Mouse (Mus musculus): Measurements from ENCODE around the gene Med29. TPM values are rescaled to one million over a fixed set of nuclear protein-coding genes. Genes with fewer than 3 reads are reported as not detected.

Gene Med29
- polyA plus RNA-seq, 1 experiment, result 58.0 TPM

GRCm38 (mm10) chr7:28436271-28436904, 43.9 kb upstream of the Med29 start:
- H3K27ac ChIP-seq (ENCODE audit: insufficient read depth, low read depth, low read length), result peak overlapping the region; percentile 82
- whole genome bisulfite sequencing, result 2% methylated on average over 63 of the region's 64 CpGs
- no peaks in the 10 kb centered on the region for H3K27me3 ChIP-seq (ENCODE audit: control insufficient read depth, insufficient read depth, low read length)
- H3K4me1 ChIP-seq (ENCODE audit: control insufficient read depth, insufficient read depth, insufficient read length, low read length), result no peaks in the 10 kb centered on the region; the same call in 1 of the 2 replicates
- peaks cover 2% of the 10 kb centered on the region; the same call in 1 of the 2 replicates for H3K36me3 ChIP-seq (ENCODE audit: control insufficient read depth, insufficient read depth, low read length)
- TF ChIP-seq POLR2A (IDR thresholded peaks at IDR 0.05; ENCODE audit: low read depth, low read length), result no peak
- TF ChIP-seq CTCF (IDR thresholded peaks at IDR 0.05; ENCODE audit: extremely low read depth, insufficient read length, insufficient replicate concordance, low read depth, low read length), result peak; percentile 54
- H3K4me3 ChIP-seq (ENCODE audit: low read depth, low read length), result peak overlapping the region; percentile 96

GRCm38 (mm10) chr7:28435660-28436259, 43.3 kb upstream of the Med29 start:
- no peak overlapping the region for H3K27ac ChIP-seq (ENCODE audit: insufficient read depth, low read depth, low read length)
- no peaks in the 10 kb centered on the region; the same call in 1 of the 2 replicates for H3K4me1 ChIP-seq (ENCODE audit: control insufficient read depth, insufficient read depth, insufficient read length, low read length)
- H3K36me3 ChIP-seq (ENCODE audit: control insufficient read depth, insufficient read depth, low read length), result peaks cover 2% of the 10 kb centered on the region; the same call in 1 of the 2 replicates
- 4% methylated on average over 67 of the region's 70 CpGs for WGBS
- TF ChIP-seq CTCF (IDR thresholded peaks at IDR 0.05; ENCODE audit: extremely low read depth, insufficient read length, insufficient replicate concordance, low read depth, low read length), result no peak
- TF ChIP-seq POLR2A (IDR thresholded peaks at IDR 0.05; ENCODE audit: low read depth, low read length), result no peak
- H3K27me3 ChIP-seq (ENCODE audit: control insufficient read depth, insufficient read depth, low read length), result no peaks in the 10 kb centered on the region
- H3K4me3 ChIP-seq (ENCODE audit: low read depth, low read length), result peak overlapping the region; percentile 96

- no peak overlapping the region for H3K27ac ChIP-seq (ENCODE audit: insufficient read depth, low read depth, low read length)
- no peak overlapping the region for H3K4me3 ChIP-seq (ENCODE audit: low read depth, low read length)
- WGBS, result 77% methylated on average over 2 of the region's 2 CpGs
- H3K4me1 ChIP-seq (ENCODE audit: control insufficient read depth, insufficient read depth, insufficient read length, low read length), result no peaks in the 10 kb centered on the region; the same call in 1 of the 2 replicates
- H3K27me3 ChIP-seq (ENCODE audit: control insufficient read depth, insufficient read depth, low read length), result no peaks in the 10 kb centered on the region
- TF ChIP-seq CTCF (IDR thresholded peaks at IDR 0.05; ENCODE audit: extremely low read depth, insufficient read length, insufficient replicate concordance, low read depth, low read length), result no peak
- no peak for TF ChIP-seq POLR2A (IDR thresholded peaks at IDR 0.05; ENCODE audit: low read depth, low read length)
- H3K36me3 ChIP-seq (ENCODE audit: control insufficient read depth, insufficient read depth, low read length), result peaks cover 2% of the 10 kb centered on the region
Measured at GRCm38 (mm10) chr7:28432252-28432651, 39.7 kb upstream of the Med29 start.

GRCm38 (mm10) chr7:28430512-28430911, 38.0 kb upstream of the Med29 start:
- Histone ChIP-seq H3K27ac (ENCODE audit: insufficient read depth, low read depth, low read length) (no peak overlapping the region), H3K4me1 (ENCODE audit: control insufficient read depth, insufficient read depth, insufficient read length, low read length) (no peaks in the 10 kb centered on the region), H3K27me3 (ENCODE audit: control insufficient read depth, insufficient read depth, low read length) (no peaks in the 10 kb centered on the region), H3K4me3 (ENCODE audit: low read depth, low read length) (no peak overlapping the region), H3K36me3 (ENCODE audit: control insufficient read depth, insufficient read depth, low read length) (peaks cover 2% of the 10 kb centered on the region)
- no peak for TF ChIP-seq POLR2A (IDR thresholded peaks at IDR 0.05; ENCODE audit: low read depth, low read length)
- no peak for TF ChIP-seq CTCF (IDR thresholded peaks at IDR 0.05; ENCODE audit: extremely low read depth, insufficient read length, insufficient replicate concordance, low read depth, low read length)
- WGBS, result 46% methylated on average over 1 of the region's 1 CpGs

GRCm38 (mm10) chr7:28427738-28428137, 35.2 kb upstream of the Med29 start:
- no peak for TF ChIP-seq POLR2A (IDR thresholded peaks at IDR 0.05; ENCODE audit: low read depth, low read length)
- no peak for TF ChIP-seq CTCF (IDR thresholded peaks at IDR 0.05; ENCODE audit: extremely low read depth, insufficient read length, insufficient replicate concordance, low read depth, low read length)
- Histone ChIP-seq H3K27ac (ENCODE audit: insufficient read depth, low read depth, low read length) (no peak overlapping the region), H3K36me3 (ENCODE audit: control insufficient read depth, insufficient read depth, low read length) (peaks cover 9% of the 10 kb centered on the region), H3K27me3 (ENCODE audit: control insufficient read depth, insufficient read depth, low read length) (no peaks in the 10 kb centered on the region), H3K4me3 (ENCODE audit: low read depth, low read length) (no peak overlapping the region), H3K4me1 (ENCODE audit: control insufficient read depth, insufficient read depth, insufficient read length, low read length) (no peaks in the 10 kb centered on the region)

- WGBS, result 61% methylated on average over 1 of the region's 1 CpGs
- Histone ChIP-seq H3K36me3 (ENCODE audit: control insufficient read depth, insufficient read depth, low read length) (peaks cover 29% of the 10 kb centered on the region), H3K27ac (ENCODE audit: insufficient read depth, low read depth, low read length) (no peak overlapping the region), H3K4me1 (ENCODE audit: control insufficient read depth, insufficient read depth, insufficient read length, low read length) (no peaks in the 10 kb centered on the region), H3K27me3 (ENCODE audit: control insufficient read depth, insufficient read depth, low read length) (no peaks in the 10 kb centered on the region), H3K4me3 (ENCODE audit: low read depth, low read length) (no peak overlapping the region)
- TF ChIP-seq CTCF (IDR thresholded peaks at IDR 0.05; ENCODE audit: extremely low read depth, insufficient read length, insufficient replicate concordance, low read depth, low read length), result no peak
- no peak for TF ChIP-seq POLR2A (IDR thresholded peaks at IDR 0.05; ENCODE audit: low read depth, low read length)
Measured at GRCm38 (mm10) chr7:28423018-28423417, 30.5 kb upstream of the Med29 start.

GRCm38 (mm10) chr7:28419416-28419815, 26.9 kb upstream of the Med29 start:
- WGBS, result 86% methylated on average over 2 of the region's 2 CpGs
- Histone ChIP-seq H3K36me3 (ENCODE audit: control insufficient read depth, insufficient read depth, low read length) (peaks cover 35% of the 10 kb centered on the region), H3K4me3 (ENCODE audit: low read depth, low read length) (no peak overlapping the region), H3K27ac (ENCODE audit: insufficient read depth, low read depth, low read length) (no peak overlapping the region), H3K4me1 (ENCODE audit: control insufficient read depth, insufficient read depth, insufficient read length, low read length) (no peaks in the 10 kb centered on the region), H3K27me3 (ENCODE audit: control insufficient read depth, insufficient read depth, low read length) (no peaks in the 10 kb centered on the region)
- TF ChIP-seq POLR2A (IDR thresholded peaks at IDR 0.05; ENCODE audit: low read depth, low read length), result no peak
- TF ChIP-seq CTCF (IDR thresholded peaks at IDR 0.05; ENCODE audit: extremely low read depth, insufficient read length, insufficient replicate concordance, low read depth, low read length), result no peak

Data from small intestine, adult 2 months (tissue).